Mouse (Mus musculus): ENCODE measurements at regions not wholly inside any gene's neighbourhood (a gene's known extent, or its start where the extent isn't known, plus 50 kb on each side); places are given as distances from the start of the nearest gene placed in this dataset.
A peak's percentile ranks its signal among the peaks of the same experiment; 100 is the strongest.

DNA sequence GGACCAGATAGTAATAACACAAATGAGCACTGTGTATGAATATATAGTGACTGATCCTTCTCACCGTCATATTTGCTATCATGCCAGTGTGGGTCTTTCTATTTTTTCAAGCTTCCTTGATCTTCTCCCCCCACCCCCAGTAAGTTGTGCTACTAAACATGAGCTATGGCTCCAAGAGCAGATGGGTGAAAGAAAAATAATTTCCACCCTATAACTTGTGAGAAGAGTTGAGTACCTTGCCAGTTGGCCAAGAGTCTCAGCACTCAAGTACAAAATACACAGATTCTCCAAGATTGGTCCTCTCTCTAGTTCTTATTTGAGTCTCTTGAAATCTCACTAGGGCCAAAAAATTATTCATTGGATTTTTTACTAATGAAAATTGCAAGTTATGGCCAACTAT is 777.3 kb downstream of the Cypt12 start:
- Histone ChIP-seq H3K4me1 (no peaks in the 10 kb centered on the region), H3K9me3 (replicated peaks) (no peaks in the 10 kb centered on the region)
- ATAC-seq, result peak; percentile 13; the same call in 1 of the 2 replicates

DNA sequence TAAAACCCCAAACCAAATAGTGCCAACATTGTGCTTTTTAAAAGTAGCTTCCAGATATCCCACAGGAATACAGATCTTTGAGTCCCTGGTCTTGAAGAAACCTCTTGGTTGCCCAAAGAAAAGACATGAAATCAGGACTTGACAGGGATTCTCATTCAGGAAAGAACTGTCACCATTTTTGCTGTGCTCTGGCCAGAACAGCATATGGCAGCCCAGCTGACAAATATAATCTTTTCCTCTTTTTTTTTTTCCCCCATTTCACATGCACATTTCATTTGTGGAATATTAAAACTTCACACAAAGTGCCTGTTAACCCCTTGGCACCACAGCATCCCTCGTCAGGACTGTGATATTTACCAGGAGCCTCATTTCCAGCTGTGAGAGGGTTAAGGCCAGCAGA is 783.0 kb downstream of the Cypt12 start:
- Histone ChIP-seq H3K4me1 (no peaks in the 10 kb centered on the region), H3K4me3 (no peak overlapping the region), H3K9ac (no peak overlapping the region), H3K27ac (peak overlapping the region; percentile 40), H3K4me2 (no peak overlapping the region), H3K27me3 (no peaks in the 10 kb centered on the region), H3K36me3 (ENCODE audit: poor library complexity, severe bottlenecking) (no peaks in the 10 kb centered on the region), H3K9me3 (replicated peaks) (no peaks in the 10 kb centered on the region)
- 29% methylated on average over 1 of the region's 1 CpGs for WGBS
- ATAC-seq, result no peak

More for the DNA sequence above, 777.3 kb downstream of the Cypt12 start:
- Histone ChIP-seq H3K4me2 (no peak overlapping the region), H3K36me3 (ENCODE audit: poor library complexity, severe bottlenecking) (no peaks in the 10 kb centered on the region), H3K9ac (no peak overlapping the region), H3K4me3 (no peak overlapping the region), H3K27ac (no peak overlapping the region), H3K27me3 (no peaks in the 10 kb centered on the region)
- WGBS, result 100% methylated on average over 1 of the region's 1 CpGs

DNA sequence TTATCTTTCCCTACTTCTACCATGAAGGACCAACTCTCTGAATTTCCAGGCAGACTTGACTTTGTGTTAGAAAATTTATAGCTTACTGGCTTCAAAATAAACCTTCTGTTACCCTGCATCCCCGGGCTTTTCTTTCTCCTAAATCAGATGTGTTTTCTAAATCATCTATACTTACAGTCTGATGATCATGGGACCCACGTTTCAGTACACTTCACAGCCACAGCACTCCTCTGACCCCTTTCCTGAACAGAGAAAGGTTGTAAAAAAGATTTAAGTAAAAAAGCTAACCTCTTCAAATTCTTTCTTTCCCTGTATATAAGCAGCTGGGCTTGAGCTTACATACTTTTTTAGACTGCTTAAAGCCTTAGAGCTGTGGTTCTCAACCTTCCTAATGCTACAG is 783.5 kb downstream of the Cypt12 start:
- H3K36me3 ChIP-seq (ENCODE audit: poor library complexity, severe bottlenecking), result no peaks in the 10 kb centered on the region
- H3K27me3 ChIP-seq, result no peaks in the 10 kb centered on the region
- no peak for ATAC-seq
- WGBS, result 68% methylated on average over 2 of the region's 2 CpGs
- no peak overlapping the region for H3K4me3 ChIP-seq
- no peaks in the 10 kb centered on the region for H3K4me1 ChIP-seq
- H3K9ac ChIP-seq, result no peak overlapping the region
- H3K4me2 ChIP-seq, result no peak overlapping the region
- H3K27ac ChIP-seq, result peak overlapping the region; percentile 40
- no peaks in the 10 kb centered on the region for H3K9me3 ChIP-seq (replicated peaks)

DNA sequence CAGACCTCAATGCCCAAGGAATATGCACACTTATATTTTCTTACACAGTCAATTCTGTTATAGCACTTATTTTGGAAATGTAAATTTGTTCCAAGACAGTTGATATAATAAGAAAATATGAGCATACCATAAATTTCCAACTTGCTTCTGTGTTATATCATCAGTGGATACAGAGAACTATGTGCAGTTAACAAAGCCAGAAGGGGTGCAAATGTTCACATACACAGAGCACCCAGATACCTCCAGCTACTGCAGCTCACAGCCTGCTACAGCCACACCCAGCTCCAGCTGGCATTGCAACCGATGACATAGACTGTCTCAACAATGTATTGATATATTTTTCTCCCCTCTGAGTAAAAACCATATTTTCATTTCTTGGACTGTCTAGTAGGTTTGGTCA is 785.3 kb downstream of the Cypt12 start:
- H3K9me3 ChIP-seq (replicated peaks), result no peaks in the 10 kb centered on the region
- no peaks in the 10 kb centered on the region for H3K36me3 ChIP-seq (ENCODE audit: poor library complexity, severe bottlenecking)
- no peak overlapping the region for H3K9ac ChIP-seq
- no peaks in the 10 kb centered on the region for H3K4me1 ChIP-seq
- H3K4me2 ChIP-seq, result no peak overlapping the region
- H3K4me3 ChIP-seq, result no peak overlapping the region
- H3K27me3 ChIP-seq, result no peaks in the 10 kb centered on the region
- WGBS, result 87% methylated on average over 1 of the region's 1 CpGs
- no peak overlapping the region for H3K27ac ChIP-seq
- ATAC-seq, result no peak

DNA sequence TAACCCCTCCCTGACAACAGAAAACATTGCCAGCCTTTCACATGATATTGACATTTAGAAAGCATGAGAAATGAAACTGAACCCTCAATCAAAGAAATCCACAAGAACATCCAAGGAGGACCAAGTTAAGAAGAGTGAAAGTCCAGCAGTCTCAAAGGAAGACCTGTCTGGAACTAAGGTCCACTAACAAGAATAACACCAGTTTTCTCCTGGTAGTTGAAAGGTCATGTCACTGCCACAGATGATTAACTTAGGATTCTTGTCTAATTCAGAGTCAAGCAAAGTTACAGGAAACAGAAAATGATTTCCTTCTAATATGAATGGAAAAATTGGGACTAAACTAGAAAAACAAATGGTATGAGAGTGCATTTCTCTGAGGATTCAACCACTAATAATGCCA is 790.7 kb downstream of the Cypt12 start:
- Histone ChIP-seq H3K9me3 (replicated peaks) (no peaks in the 10 kb centered on the region), H3K27ac (no peak overlapping the region), H3K4me1 (no peaks in the 10 kb centered on the region), H3K36me3 (ENCODE audit: poor library complexity, severe bottlenecking) (no peaks in the 10 kb centered on the region), H3K27me3 (no peaks in the 10 kb centered on the region), H3K4me3 (no peak overlapping the region), H3K9ac (no peak overlapping the region), H3K4me2 (no peak overlapping the region)
- ATAC-seq, result no peak

DNA sequence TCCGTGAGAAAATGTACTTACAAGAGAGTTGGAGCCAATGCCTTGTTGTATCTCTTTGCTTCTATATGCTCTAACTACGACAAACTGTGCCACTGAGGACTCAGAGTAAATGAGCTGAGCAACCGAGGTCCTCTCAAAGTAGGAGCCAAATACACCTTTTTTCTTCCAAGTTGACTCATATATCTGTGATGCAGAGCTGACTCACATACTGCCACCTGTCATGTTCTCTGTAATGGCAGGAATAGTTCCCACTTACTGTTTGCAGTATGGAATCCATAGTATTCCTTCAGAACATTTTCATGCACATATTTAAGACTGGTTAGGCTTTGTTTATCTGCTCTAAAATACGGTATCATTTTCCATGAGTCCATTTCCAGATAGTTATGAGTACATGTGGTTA is 792.1 kb downstream of the Cypt12 start:
- ATAC-seq, result no peak
- H3K9me3 ChIP-seq (replicated peaks), result no peaks in the 10 kb centered on the region

DNA sequence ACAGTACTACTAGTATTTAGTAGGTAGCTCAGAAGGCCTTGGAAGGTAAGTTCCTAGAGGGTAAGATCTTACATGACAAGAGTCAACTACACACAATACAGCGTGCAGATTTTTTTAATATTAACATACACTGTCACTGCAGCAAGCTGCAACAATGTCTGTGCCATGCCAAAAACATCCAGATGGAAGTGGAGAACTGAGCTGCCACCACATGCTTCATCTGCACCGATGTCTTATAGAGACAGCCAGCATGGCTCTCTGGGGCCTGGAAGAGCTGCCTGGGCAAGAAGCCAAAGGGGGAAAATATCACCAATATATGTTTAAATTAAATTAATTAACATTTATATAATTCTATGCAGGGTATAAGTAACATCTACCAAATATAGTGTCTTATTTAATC is 795.3 kb downstream of the Cypt12 start:
- no peak overlapping the region for H3K4me3 ChIP-seq
- H3K9me3 ChIP-seq (replicated peaks), result no peaks in the 10 kb centered on the region
- no peaks in the 10 kb centered on the region for H3K36me3 ChIP-seq (ENCODE audit: poor library complexity, severe bottlenecking)
- no peaks in the 10 kb centered on the region for H3K27me3 ChIP-seq
- 73% methylated on average over 2 of the region's 2 CpGs for WGBS
- H3K9ac ChIP-seq, result no peak overlapping the region
- ATAC-seq, result peak; percentile 71; the same call in 1 of the 2 replicates
- no peak overlapping the region for H3K4me2 ChIP-seq
- H3K4me1 ChIP-seq, result no peaks in the 10 kb centered on the region
- no peak overlapping the region for H3K27ac ChIP-seq

More for the DNA sequence above, 792.1 kb downstream of the Cypt12 start:
- Histone ChIP-seq H3K4me2 (no peak overlapping the region), H3K36me3 (ENCODE audit: poor library complexity, severe bottlenecking) (no peaks in the 10 kb centered on the region), H3K27ac (no peak overlapping the region), H3K9ac (no peak overlapping the region), H3K27me3 (no peaks in the 10 kb centered on the region), H3K4me1 (no peaks in the 10 kb centered on the region), H3K4me3 (no peak overlapping the region)
- 92% methylated on average over 4 of the region's 4 CpGs for WGBS

DNA sequence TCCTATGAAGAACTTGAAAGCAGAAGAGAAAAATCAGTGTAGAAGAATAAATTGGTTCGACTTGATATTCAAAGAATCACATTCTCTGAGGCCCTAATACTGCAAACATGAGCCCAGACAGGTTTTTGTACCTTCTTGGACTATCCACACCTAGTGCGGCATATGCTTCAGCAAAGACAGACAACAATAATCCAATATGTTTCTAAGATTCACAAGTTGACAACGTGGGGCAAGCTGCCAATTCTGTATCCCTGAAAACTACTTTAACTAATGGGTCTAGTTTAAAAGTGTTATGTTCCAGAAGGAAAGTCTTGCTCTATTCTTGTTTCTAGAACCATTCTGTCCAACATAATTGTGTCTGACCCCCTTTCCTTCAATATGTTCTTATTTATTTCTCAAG is 796.0 kb downstream of the Cypt12 start:
- ATAC-seq, result no peak
- H3K4me1 ChIP-seq, result no peaks in the 10 kb centered on the region
- H3K27ac ChIP-seq, result no peak overlapping the region
- H3K4me2 ChIP-seq, result no peak overlapping the region
- H3K27me3 ChIP-seq, result no peaks in the 10 kb centered on the region
- no peaks in the 10 kb centered on the region for H3K36me3 ChIP-seq (ENCODE audit: poor library complexity, severe bottlenecking)
- no peaks in the 10 kb centered on the region for H3K9me3 ChIP-seq (replicated peaks)
- no peak overlapping the region for H3K4me3 ChIP-seq
- WGBS, result 83% methylated on average over 3 of the region's 3 CpGs
- no peak overlapping the region for H3K9ac ChIP-seq

DNA sequence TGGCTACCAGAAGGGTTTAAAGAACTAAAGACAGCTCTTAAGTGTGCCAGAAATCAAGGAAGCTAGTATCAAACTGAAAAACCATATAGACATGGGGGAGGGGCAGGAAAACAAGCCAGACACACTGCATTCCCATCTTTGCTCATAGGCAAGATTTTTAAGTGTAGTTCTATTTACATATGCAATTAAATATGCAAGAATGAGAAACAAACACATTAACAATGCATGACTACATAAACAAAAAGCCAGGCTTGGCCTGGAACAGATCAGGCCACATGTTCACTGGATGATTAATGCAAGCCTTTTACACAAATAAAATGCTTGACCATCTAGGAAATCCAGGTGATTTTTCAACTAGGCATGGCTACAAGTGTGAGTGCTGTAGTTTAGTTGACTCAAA is 798.0 kb downstream of the Cypt12 start:
- H3K9ac ChIP-seq, result no peak overlapping the region
- H3K36me3 ChIP-seq (ENCODE audit: poor library complexity, severe bottlenecking), result no peaks in the 10 kb centered on the region
- no peak overlapping the region for H3K27ac ChIP-seq
- no peaks in the 10 kb centered on the region for H3K4me1 ChIP-seq
- ATAC-seq, result no peak
- no peaks in the 10 kb centered on the region for H3K27me3 ChIP-seq
- no peak overlapping the region for H3K4me3 ChIP-seq
- H3K9me3 ChIP-seq (replicated peaks), result no peaks in the 10 kb centered on the region
- H3K4me2 ChIP-seq, result no peak overlapping the region

DNA sequence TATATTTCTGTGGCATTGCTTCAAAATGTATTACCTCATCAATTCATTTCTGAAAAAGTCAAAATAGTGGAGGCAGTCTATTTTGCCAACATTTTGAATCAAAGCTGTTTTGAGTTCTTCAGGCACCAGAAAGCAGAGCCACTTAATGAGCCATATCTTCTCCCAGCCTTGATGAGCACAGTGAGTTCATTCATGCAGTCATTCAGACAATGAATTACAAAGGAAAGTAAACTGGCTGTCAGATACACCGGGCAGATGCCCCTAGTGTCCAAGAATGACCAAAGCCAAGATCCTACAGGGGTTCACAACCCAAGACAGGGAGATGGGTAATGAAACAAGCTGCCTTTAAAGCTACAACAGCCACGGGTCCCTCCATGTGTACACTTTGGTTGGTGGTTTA is 798.7 kb downstream of the Cypt12 start:
- Histone ChIP-seq H3K4me3 (no peak overlapping the region), H3K27ac (no peak overlapping the region), H3K4me1 (no peaks in the 10 kb centered on the region), H3K4me2 (no peak overlapping the region), H3K9me3 (replicated peaks) (no peaks in the 10 kb centered on the region), H3K36me3 (ENCODE audit: poor library complexity, severe bottlenecking) (no peaks in the 10 kb centered on the region), H3K9ac (no peak overlapping the region), H3K27me3 (no peaks in the 10 kb centered on the region)
- no peak for ATAC-seq
- 77% methylated on average over 2 of the region's 2 CpGs for WGBS

DNA sequence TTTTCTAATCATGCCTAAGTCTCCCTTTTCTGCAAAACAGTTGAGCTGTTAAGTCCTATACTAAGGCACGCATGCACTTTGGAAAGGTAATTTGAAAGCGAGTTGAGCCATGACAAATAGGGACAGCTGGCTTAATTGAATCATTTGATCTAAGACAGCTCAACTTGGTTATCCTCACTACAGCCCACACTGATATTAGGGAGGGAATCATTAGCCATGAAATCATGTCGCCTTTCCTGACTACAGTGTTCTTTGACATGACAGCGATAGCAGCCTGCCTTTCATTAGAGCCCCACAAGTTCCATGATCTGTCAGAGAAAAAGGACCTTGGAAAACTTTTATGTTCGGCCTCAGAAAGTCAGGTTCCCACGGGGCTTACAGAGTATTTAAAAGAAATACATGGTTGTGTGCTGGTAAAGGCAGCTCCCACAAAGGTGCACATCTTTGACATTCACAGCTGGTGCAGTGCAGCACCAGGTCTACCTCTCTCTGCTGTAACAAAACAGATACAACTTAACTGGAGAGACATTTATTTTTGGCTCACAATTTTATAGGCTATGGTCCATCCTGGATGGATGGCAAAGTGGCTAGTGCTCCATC is 803.5 kb downstream of the Cypt12 start:
- Histone ChIP-seq H3K9ac (no peak overlapping the region), H3K4me1 (no peaks in the 10 kb centered on the region)
- 67% methylated on average over 6 of the region's 6 CpGs for WGBS

DNA sequence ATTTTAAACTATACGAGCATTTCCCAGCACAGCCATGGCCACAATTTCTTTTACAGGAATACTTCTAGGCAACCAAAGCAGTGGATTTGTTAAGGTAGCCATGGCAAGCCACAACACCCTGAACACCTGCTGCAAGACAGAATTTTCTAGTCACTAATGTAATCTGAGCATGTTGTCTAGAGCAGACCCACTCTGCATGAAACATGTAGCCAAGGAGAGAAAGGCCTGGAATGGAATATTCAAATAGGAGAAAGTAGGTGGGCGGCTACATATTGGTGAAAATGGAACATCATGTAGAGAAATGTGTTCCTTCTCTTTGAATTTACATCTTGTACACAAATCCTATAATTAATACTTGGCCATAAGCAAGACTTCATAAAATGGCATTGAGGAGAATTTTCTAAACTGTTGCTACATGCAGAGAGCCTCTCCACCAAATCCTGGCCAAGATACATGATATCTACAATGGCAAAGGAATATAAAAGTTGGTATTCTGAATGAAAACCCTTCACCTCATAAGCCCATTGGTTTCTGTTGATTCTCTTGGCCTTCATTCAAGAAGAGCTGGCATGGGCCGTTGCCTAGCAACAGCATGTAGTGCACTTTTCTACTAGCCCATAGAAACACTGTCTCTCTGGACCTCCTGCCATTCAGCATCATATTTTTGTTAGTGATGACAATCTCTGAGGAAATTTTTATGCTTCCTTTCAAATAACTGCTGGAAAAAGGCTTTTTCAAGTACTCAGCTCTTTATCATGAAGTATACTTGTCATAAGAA is 816.3 kb downstream of the Cypt12 start:
- peaks cover 7% of the 10 kb centered on the region; the same call in 1 of the 2 replicates for H3K4me1 ChIP-seq
- H3K9me3 ChIP-seq (replicated peaks), result no peaks in the 10 kb centered on the region
- no peaks in the 10 kb centered on the region for H3K27me3 ChIP-seq
- peak; percentile 89 for ATAC-seq
- H3K4me3 ChIP-seq, result no peak overlapping the region
- no peak overlapping the region for H3K9ac ChIP-seq
- H3K36me3 ChIP-seq (ENCODE audit: poor library complexity, severe bottlenecking), result no peaks in the 10 kb centered on the region
- no peak overlapping the region for H3K27ac ChIP-seq
- 78% methylated on average over 3 of the region's 3 CpGs for WGBS
- H3K4me2 ChIP-seq, result no peak overlapping the region

More for the DNA sequence above, 803.5 kb downstream of the Cypt12 start:
- no peak overlapping the region for H3K4me2 ChIP-seq
- no peaks in the 10 kb centered on the region for H3K36me3 ChIP-seq (ENCODE audit: poor library complexity, severe bottlenecking)
- no peaks in the 10 kb centered on the region for H3K27me3 ChIP-seq
- no peaks in the 10 kb centered on the region for H3K9me3 ChIP-seq (replicated peaks)
- no peak overlapping the region for H3K27ac ChIP-seq
- H3K4me3 ChIP-seq, result no peak overlapping the region
- ATAC-seq, result 0 out of 2 replicates have a peak, but pooled peaks have one; percentile 41

DNA sequence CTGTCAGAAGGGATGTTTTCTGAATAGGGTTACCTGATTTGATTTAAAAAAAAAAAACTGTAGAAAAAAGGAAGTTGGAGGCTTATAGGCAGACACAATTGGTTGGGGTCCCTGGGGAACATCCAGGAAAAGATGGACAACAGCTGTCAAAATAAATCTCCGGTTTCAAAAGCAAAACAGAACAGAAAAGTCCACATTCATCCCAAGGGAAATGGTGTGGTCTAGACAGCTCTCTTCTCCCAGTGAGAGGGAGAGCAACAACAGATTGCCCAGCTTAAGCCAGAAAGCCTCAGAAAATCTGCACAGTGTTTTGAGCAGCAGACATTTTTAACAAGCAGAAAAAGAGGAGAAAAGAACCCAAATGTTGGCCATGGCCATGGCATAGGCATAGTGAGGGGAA is 830.3 kb downstream of the Cypt12 start:
- Histone ChIP-seq H3K4me1 (no peaks in the 10 kb centered on the region), H3K9me3 (replicated peaks) (no peaks in the 10 kb centered on the region), H3K4me2 (no peak overlapping the region), H3K4me3 (no peak overlapping the region), H3K9ac (no peak overlapping the region), H3K27me3 (no peaks in the 10 kb centered on the region), H3K27ac (no peak overlapping the region), H3K36me3 (ENCODE audit: poor library complexity, severe bottlenecking) (no peaks in the 10 kb centered on the region)
- WGBS, result 76% methylated on average over 1 of the region's 1 CpGs
- ATAC-seq, result no peak
